Mouse (Mus musculus) gastrocnemius, postnatal 4 days (tissue): ENCODE results near the gene Tagap1. TPM values are rescaled to one million over a fixed set of nuclear protein-coding genes. Genes with fewer than 3 reads are reported as not detected.
"Not testable (repeated sequence)": the region's sequence is repeated elsewhere in the genome, so short reads cannot be mapped to it uniquely, and the experiment has no call there.

Experiments used
- DNase-seq, 2 experiments: peaks; one replicate each; pipeline ENCODE4 v3.0.0; 2021 to 2022; ENCODE audit warnings: low spot score in 2 of 2, mixed read lengths in 2 of 2
- total RNA-seq, 2 experiments: library from RNA; stranded (reverse); gene quantifications; 2 replicates each; pipeline ENCODE4 v1.2.3; 2021

The Tagap1 gene
- total RNA-seq, 2 experiments from 2014 or later, result 11.2 to 12.9 TPM

GRCm38 (mm10) chr17:6962936-6963335, 2.0 kb upstream of the Tagap1 start:
- DNase-seq, result not testable (repeated sequence)

- not testable (repeated sequence) for DNase-seq
These were observed 1.4 kb upstream of the Tagap1 start for GRCm38 (mm10) chr17:6962339-6962738.

GRCm38 (mm10) chr17:6961181-6962000, 435 bp upstream of the Tagap1 start:
- DNase-seq, result not testable (repeated sequence)

- DNase-seq, result not testable (repeated sequence)
These were observed 607 bp downstream of the Tagap1 start for GRCm38 (mm10) chr17:6960349-6960748.

- not testable (repeated sequence) for DNase-seq
These were observed 1.3 kb downstream of the Tagap1 start for GRCm38 (mm10) chr17:6959543-6960259.

- not testable (repeated sequence) for DNase-seq
These were observed 2.1 kb downstream of the Tagap1 start for GRCm38 (mm10) chr17:6958881-6959280.

- DNase-seq, result not testable (repeated sequence)
These were observed 12.2 kb downstream of the Tagap1 start for GRCm38 (mm10) chr17:6948769-6949228.

GRCm38 (mm10) chr17:6947984-6948768, 12.8 kb downstream of the Tagap1 start, which contains the start of gene Rsph3b:
Rsph3b (minus strand) TSS chr17:6948682.
- DNase-seq, result peak; percentile 47 to 77

GRCm38 (mm10) chr17:6947637-6947983, 13.3 kb downstream of the Tagap1 start:
- not testable (repeated sequence) for DNase-seq

GRCm38 (mm10) chr17:6942560-6942959, 18.4 kb downstream of the Tagap1 start:
- not testable (repeated sequence) for DNase-seq

- DNase-seq, result not testable (repeated sequence)
These were observed 29.3 kb downstream of the Tagap1 start for GRCm38 (mm10) chr17:6931625-6932024.

- not testable (repeated sequence) for DNase-seq
These were observed 40.5 kb downstream of the Tagap1 start for GRCm38 (mm10) chr17:6920351-6920894.

GRCm38 (mm10) chr17:6919388-6919787, 41.6 kb downstream of the Tagap1 start:
- DNase-seq, result not testable (repeated sequence)

- DNase-seq, result not testable (repeated sequence)
These were observed 45.7 kb downstream of the Tagap1 start for GRCm38 (mm10) chr17:6915282-6915681.

GRCm38 (mm10) chr17:6914066-6914465, 46.9 kb downstream of the Tagap1 start:
- DNase-seq, result not testable (repeated sequence)

Other genes with a start within 250 kb of the Tagap1 start
- 10 to 100 TPM; 14.3 to 18.9 TPM for gene Ezr, start 178.4 kb downstream of the Tagap1 start, total RNA-seq
- gene Rsph3b, start 12.5 kb downstream of the Tagap1 start, total RNA-seq, result 10 to 100 TPM; 24.7 to 25.3 TPM
- 100 to 1,000 TPM; 131 to 136 TPM for gene Rnaset2b, start 9.5 kb upstream of the Tagap1 start, total RNA-seq
- gene Gm49721, start 17.7 kb upstream of the Tagap1 start, total RNA-seq, result under 1 TPM; 0.17 to 0.31 TPM
- not detected for gene Gm1604a, start 64.4 kb upstream of the Tagap1 start, total RNA-seq
- gene Rps6ka2, start 209.0 kb upstream of the Tagap1 start, total RNA-seq, result 10 to 100 TPM; 37.9 to 43.0 TPM